In the genomic region with DNA sequence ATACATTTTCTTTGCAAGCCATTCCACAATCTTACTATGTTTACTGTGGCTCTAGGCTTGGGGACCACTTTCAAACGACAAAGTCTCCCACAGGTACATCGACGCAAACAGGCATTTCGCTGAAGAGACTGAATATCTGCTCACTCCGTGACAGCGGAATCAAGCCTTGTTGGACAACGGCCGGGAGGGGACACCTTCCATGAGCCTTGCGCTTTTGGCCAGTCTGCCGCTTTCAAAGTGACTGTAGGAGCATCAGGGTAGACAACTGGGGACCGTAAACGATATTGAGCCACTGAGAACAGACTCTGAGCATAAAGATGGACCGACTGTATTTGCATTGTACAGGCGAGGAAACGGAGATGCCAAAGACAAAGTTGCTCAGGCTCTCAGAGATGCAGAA, we compare ENCODE assay signal across 10 mouse cellular contexts. TPM values are rescaled to one million over a fixed set of nuclear protein-coding genes. Genes with fewer than 3 reads are reported as not detected.
DNase-seq lines count a peak whose midpoint lies in the region; ATAC-seq lines count a peak whose summit lies in the region.
"Had no signal": no experiment of that assay in that cellular context is flagged by ENCODE, and none has a peak within 500 bp of the region (broad histone marks: within the 10 kb centered on the region; RNA-seq: fewer than 3 reads in every experiment).

No protein-coding gene starts in this region.

- no peak overlapping the region for H3K9ac ChIP-seq in limb, embryonic 15.5 days

- H3K36me3 ChIP-seq in limb, embryonic 15.5 days = peaks cover 9% of the 10 kb centered on the region

- DNase-seq in heart, adult 11 months = peak; percentile 86
- no peak for DNase-seq in heart, postnatal 36 days
- peak; percentile 43 to 75 for DNase-seq in spleen, postnatal 4 days (ENCODE audit: low spot score in 2 of 2)
- DNase-seq in spleen, postnatal 14 days (ENCODE audit: low spot score in 2 of 2) = no peak
- DNase-seq in thymus, postnatal 10 days (ENCODE audit: low spot score in 2 of 2) = no peak
- DNase-seq in kidney, adult 8-10 months = no peak
- DNase-seq: cerebellum, adult 11 months had no signal

- ATAC-seq in limb, embryonic 15.5 days (ENCODE audit: insufficient number of reproducible peaks, low FRiP score, low TSS enrichment, low read depth) = no peak
- no peak for ATAC-seq in monocyte, adult 5-6 weeks (replicated peaks; ENCODE audit: insufficient number of reproducible peaks, low FRiP score, low TSS enrichment, poor library complexity, severe bottlenecking)
- ATAC-seq: lung, postnatal 0 days had no signal

- no peaks in the 10 kb centered on the region; the same call in 1 of the 2 replicates for H3K9me3 ChIP-seq in limb, embryonic 15.5 days

- intact Hi-C loops in heart, postnatal 36 days (cut with DNase I) = loop anchor here (10.0 kb wide), 1 partner anchor 244 kb away; the partner anchor contains the start of gene Fam189a2

- peaks cover 11% of the 10 kb centered on the region for H3K4me1 ChIP-seq in limb, embryonic 15.5 days

- H3K4me3 ChIP-seq in limb, embryonic 15.5 days = peak overlapping the region; percentile 73; the same call in 1 of the 2 replicates

- H3K4me2 ChIP-seq in limb, embryonic 15.5 days = peak overlapping the region; percentile 89; the same call in 1 of the 2 replicates

- no peaks in the 10 kb centered on the region for H3K27me3 ChIP-seq in limb, embryonic 15.5 days

- H3K27ac ChIP-seq in limb, embryonic 15.5 days = no peak overlapping the region

- WGBS in limb, embryonic 15.5 days = 83% methylated on average over 15 of the region's 15 CpGs

RNA-seq across cellular contexts. Expression of gene Fxn, which starts 1.5 kb away (rescaled TPM):
- total RNA-seq in heart, postnatal 36 days (2021) = 10 to 100 TPM; 27.7 to 32.7 TPM
- 36.0 and 38.6 TPM in 2 replicates for polyA plus RNA-seq in limb, embryonic 15.5 days (2015; fragmentation: Nextera tagmentation; extraction: Ambion mirVana)
- total RNA-seq in monocyte, adult 5-6 weeks (2017) = 1.2 to 7.1 TPM (median 4.4 TPM) in 3 replicates

RNA-seq across cellular contexts. Expression of gene Tjp2, which starts 54.0 kb away (rescaled TPM):
- 10 to 100 TPM; 18.2 to 21.3 TPM for total RNA-seq in heart, postnatal 36 days (2021)
- polyA plus RNA-seq in limb, embryonic 15.5 days (2015; fragmentation: Nextera tagmentation; extraction: Ambion mirVana) = 17.2 and 20.6 TPM in 2 replicates
- total RNA-seq in monocyte, adult 5-6 weeks (2017) = 6.8 to 17.4 TPM (median 7.0 TPM) in 3 replicates

Comparison
In these comparisons a context has a peak if more than half of its experiments do, and no peak if none do; other contexts are left out.
1. DNase-seq: peak in heart, adult 11 months (single experiment) and spleen, postnatal 4 days (2 of 2); none in heart, postnatal 36 days (0 of 2), spleen, postnatal 14 days (0 of 2), thymus, postnatal 10 days (0 of 2) and kidney, adult 8-10 months (0 of 2).